Mouse (Mus musculus) layer of hippocampus, adult 9-11 months (tissue): ENCODE data around the gene Osbpl5.

ENCODE experiments used
- DNase-seq: peaks from one replicate; pipeline ENCODE4 v3.0.0; 2022

The Osbpl5 gene

GRCm38 (mm10) chr7:143756125-143757026 lies at the start of gene Osbpl5:
Gene Osbpl5, minus strand, starts transcription at chr7:143756985.
- DNase-seq = peak; percentile 48

GRCm38 (mm10) chr7:143805199-143805624 lies 48.4 kb upstream of the Osbpl5 start:
- DNase-seq = peak; percentile 64

- DNase-seq = no peak
Measured at GRCm38 (mm10) chr7:143801195-143802065, 44.6 kb upstream of the Osbpl5 start.

- no peak for DNase-seq
Measured at GRCm38 (mm10) chr7:143800770-143801169, 44.0 kb upstream of the Osbpl5 start.

- no peak for DNase-seq
Measured at GRCm38 (mm10) chr7:143798783-143799182, 42.0 kb upstream of the Osbpl5 start.

- peak; percentile 17 for DNase-seq
Measured at GRCm38 (mm10) chr7:143793121-143793520, 36.3 kb upstream of the Osbpl5 start.

- DNase-seq = no peak
Measured at GRCm38 (mm10) chr7:143792336-143792985, 35.7 kb upstream of the Osbpl5 start.

- DNase-seq = peak; percentile 71
Measured at GRCm38 (mm10) chr7:143783996-143784829, 27.4 kb upstream of the Osbpl5 start, which contains the start of gene Mrgpre. Gene Mrgpre, minus strand, starts transcription at chr7:143784500.

GRCm38 (mm10) chr7:143783378-143783995 lies 26.7 kb upstream of the Osbpl5 start:
- no peak for DNase-seq

- no peak for DNase-seq
Measured at GRCm38 (mm10) chr7:143777375-143777774, 20.6 kb upstream of the Osbpl5 start.

- DNase-seq = no peak
Measured at GRCm38 (mm10) chr7:143776137-143776536, 19.4 kb upstream of the Osbpl5 start.

- no peak for DNase-seq
Measured at GRCm38 (mm10) chr7:143769461-143769860, 12.7 kb upstream of the Osbpl5 start.

GRCm38 (mm10) chr7:143768267-143768666 lies 11.5 kb upstream of the Osbpl5 start:
- no peak for DNase-seq

GRCm38 (mm10) chr7:143766893-143767292 lies 10.1 kb upstream of the Osbpl5 start, which contains the start of gene Mrgprg:
Gene Mrgprg, minus strand, starts transcription at chr7:143766993.
- DNase-seq = no peak

GRCm38 (mm10) chr7:143764876-143765530 lies 8.2 kb upstream of the Osbpl5 start:
- no peak for DNase-seq

- DNase-seq = no peak
Measured at GRCm38 (mm10) chr7:143763794-143764193, 7.0 kb upstream of the Osbpl5 start.

- no peak for DNase-seq
Measured at GRCm38 (mm10) chr7:143758956-143759355, 2.2 kb upstream of the Osbpl5 start.

GRCm38 (mm10) chr7:143757696-143758095 lies 911 bp upstream of the Osbpl5 start:
- DNase-seq = no peak

- peak; percentile 75 for DNase-seq
Measured at GRCm38 (mm10) chr7:143757027-143757390, 224 bp upstream of the Osbpl5 start.

- no peak for DNase-seq
Measured at GRCm38 (mm10) chr7:143755357-143756124, 1.2 kb downstream of the Osbpl5 start.
